Mouse (Mus musculus) left cerebral cortex, adult 8-10 months (tissue): ENCODE data around the gene Gm10203. TPM values are rescaled to one million over a fixed set of nuclear protein-coding genes. Genes with fewer than 3 reads are reported as not detected.

ENCODE experiments used
- DNase-seq, 2 experiments: peaks; one replicate each; pipeline ENCODE4 v3.0.0; 2022; ENCODE audit warnings: low spot score in 2 of 2
- total RNA-seq, 4 experiments: library from RNA; stranded (reverse); gene quantifications; 2 replicates each; pipeline ENCODE4 v1.2.4; 2022

The Gm10203 gene
- total RNA-seq, 4 experiments from 2014 or later = not detected

DNA sequence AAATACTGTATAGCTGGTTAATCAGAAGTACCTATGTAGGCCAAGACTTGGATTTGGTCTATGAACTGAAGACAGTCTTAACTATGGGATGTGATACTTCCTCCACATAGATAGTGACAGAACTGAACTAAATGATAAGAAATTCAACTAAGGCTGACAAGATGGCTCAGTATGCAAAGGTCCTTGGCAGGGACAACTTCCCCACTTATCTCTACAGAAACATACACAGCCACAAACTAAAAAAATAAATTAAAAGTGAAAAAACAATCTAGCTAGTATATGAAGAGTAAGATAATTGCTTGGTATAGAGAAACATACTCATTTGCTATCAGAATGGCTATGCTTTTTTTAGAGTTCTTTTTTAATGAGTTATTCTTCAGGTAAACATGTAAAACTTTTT, 49.1 kb downstream of the Gm10203 start:
- DNase-seq = no peak

Other genes with a start within 250 kb of the Gm10203 start
- gene Caprin2, start 233.9 kb upstream of the Gm10203 start, total RNA-seq = 10 to 100 TPM in 1 of 4 experiments, 1 to 10 TPM in 3; 8.0 to 12.0 (median 9.2) TPM
- gene Sinhcaf, start 183.7 kb upstream of the Gm10203 start, total RNA-seq = 1 to 10 TPM; 2.3 to 4.3 (median 3.4) TPM
- 10 to 100 TPM; 55.4 to 72.0 (median 63.4) TPM for gene Dennd5b, start 28.5 kb upstream of the Gm10203 start, total RNA-seq
- 1 to 10 TPM; 2.0 to 4.0 (median 3.2) TPM for gene Etfbkmt, start 9.7 kb downstream of the Gm10203 start, total RNA-seq
- 10 to 100 TPM; 25.4 to 31.1 (median 28.5) TPM for gene Amn1, start 58.5 kb downstream of the Gm10203 start, total RNA-seq
- gene Resf1, start 179.2 kb downstream of the Gm10203 start, total RNA-seq = 10 to 100 TPM; 14.6 to 20.4 (median 15.8) TPM